Mouse (Mus musculus): ENCODE measurements around the gene Cgn.
"Not testable (repeated sequence)": the region's sequence is repeated elsewhere in the genome, so short reads cannot be mapped to it uniquely, and the experiment has no call there.

GRCm38 (mm10) chr3:94765456-94765855, 20.8 kb downstream of the Cgn start:
- TF ChIP-seq EP300 (IDR thresholded peaks at IDR 0.05; ENCODE audit: low read depth in 1 of 2, low read length in 2 of 2), result peak in 1 of 2 experiments; percentile 31; a peak in 2 of 4 replicates
- TF ChIP-seq CHD1 (IDR thresholded peaks at IDR 0.05; ENCODE audit: low read depth, low read length); GABPA (IDR thresholded peaks at IDR 0.05; ENCODE audit: low read depth, low read length); CTCF (IDR thresholded peaks at IDR 0.05 in 2 of 3, conservative IDR thresholded peaks at IDR 0.05 in 1 of 3; ENCODE audit: control insufficient read depth in 1 of 3, insufficient read depth in 1 of 3, low read depth in 2 of 3, low read length in 3 of 3, poor library complexity in 1 of 3, severe bottlenecking in 1 of 3); E2F4 (IDR thresholded peaks at IDR 0.05; ENCODE audit: borderline replicate concordance, low read depth, low read length); POLR2AphosphoS2 (IDR thresholded peaks at IDR 0.05; ENCODE audit: low read length); POLR2A (IDR thresholded peaks at IDR 0.05; ENCODE audit: control insufficient read depth in 1 of 2, insufficient read depth in 1 of 2, low read depth in 1 of 2, low read length in 2 of 2, poor library complexity in 1 of 2); POLR2AphosphoS5 (IDR thresholded peaks at IDR 0.05; ENCODE audit: borderline replicate concordance, low read depth, low read length); ZNF384 (IDR thresholded peaks at IDR 0.05; ENCODE audit: low read depth, low read length); MXI1 (IDR thresholded peaks at IDR 0.05; ENCODE audit: low read depth, low read length); MAX (IDR thresholded peaks at IDR 0.05; ENCODE audit: low read length); MAFK (IDR thresholded peaks at IDR 0.05; ENCODE audit: borderline replicate concordance, low read depth, low read length): not testable (repeated sequence)
- TF ChIP-seq SIN3A (IDR thresholded peaks at IDR 0.05; ENCODE audit: low read length), result 0 out of 2 replicates have a peak, but pooled peaks have one; percentile 32
